Mouse (Mus musculus): Measurements from ENCODE around the gene Atp2c2. TPM values are rescaled to one million over a fixed set of nuclear protein-coding genes. Genes with fewer than 3 reads are reported as not detected.

Gene Atp2c2
- polyA plus RNA-seq, 1 experiment from 2014 or later, result 1.3 TPM

- H3K9me3 ChIP-seq (replicated peaks; ENCODE audit: low read length), result no peaks in the 10 kb centered on the region
- H3K9ac ChIP-seq (ENCODE audit: low read depth, low read length), result no peak overlapping the region
- 85% methylated on average over 21 of the region's 21 CpGs for WGBS
- H3K36me3 ChIP-seq (ENCODE audit: insufficient read depth, low read length), result peaks cover 9% of the 10 kb centered on the region; the same call in 1 of the 2 replicates
- H3K4me1 ChIP-seq (replicated peaks; ENCODE audit: insufficient read depth, low read length), result no peaks in the 10 kb centered on the region
- DNase-seq (ENCODE audit: low spot score) (no peak), ATAC-seq (replicated peaks; ENCODE audit: low FRiP score, low read depth) (no peak)
- H3K4me3 ChIP-seq (replicated peaks; ENCODE audit: low read depth, low read length), result no peak overlapping the region
- H3K27me3 ChIP-seq (ENCODE audit: insufficient read depth, low read length), result no peaks in the 10 kb centered on the region
- H3K27ac ChIP-seq, result no peak overlapping the region
- TF ChIP-seq CTCF (IDR thresholded peaks at IDR 0.05; ENCODE audit: low read depth), result no peak
- no peak overlapping the region for H3K4me2 ChIP-seq (ENCODE audit: low read length)
Measured at GRCm38 (mm10) chr8:119762226-119763220, 62.7 kb downstream of the Atp2c2 start.

- no peak overlapping the region for H3K9ac ChIP-seq (ENCODE audit: low read depth, low read length)
- no peaks in the 10 kb centered on the region for H3K4me1 ChIP-seq (replicated peaks; ENCODE audit: insufficient read depth, low read length)
- 89% methylated on average over 10 of the region's 10 CpGs for WGBS
- H3K27ac ChIP-seq, result no peak overlapping the region
- H3K27me3 ChIP-seq (ENCODE audit: insufficient read depth, low read length), result no peaks in the 10 kb centered on the region
- H3K4me3 ChIP-seq (replicated peaks; ENCODE audit: low read depth, low read length), result no peak overlapping the region
- H3K9me3 ChIP-seq (replicated peaks; ENCODE audit: low read length), result no peaks in the 10 kb centered on the region
- H3K36me3 ChIP-seq (ENCODE audit: insufficient read depth, low read length), result peaks cover 14% of the 10 kb centered on the region; the same call in 1 of the 2 replicates
- no peak overlapping the region for H3K4me2 ChIP-seq (ENCODE audit: low read length)
- no peak for TF ChIP-seq CTCF (IDR thresholded peaks at IDR 0.05; ENCODE audit: low read depth)
- DNase-seq (ENCODE audit: low spot score) (no peak), ATAC-seq (replicated peaks; ENCODE audit: low FRiP score, low read depth) (no peak)
Measured at GRCm38 (mm10) chr8:119765311-119765710, 65.5 kb downstream of the Atp2c2 start.

GRCm38 (mm10) chr8:119765761-119766444 lies 66.1 kb downstream of the Atp2c2 start:
- H3K4me2 ChIP-seq (ENCODE audit: low read length), result no peak overlapping the region
- H3K4me3 ChIP-seq (replicated peaks; ENCODE audit: low read depth, low read length), result no peak overlapping the region
- TF ChIP-seq CTCF (IDR thresholded peaks at IDR 0.05; ENCODE audit: low read depth), result no peak
- 83% methylated on average over 22 of the region's 22 CpGs for WGBS
- H3K36me3 ChIP-seq (ENCODE audit: insufficient read depth, low read length), result peaks cover 14% of the 10 kb centered on the region; the same call in 1 of the 2 replicates
- no peak for ATAC-seq (replicated peaks; ENCODE audit: low FRiP score, low read depth)
- H3K4me1 ChIP-seq (replicated peaks; ENCODE audit: insufficient read depth, low read length), result no peaks in the 10 kb centered on the region
- no peaks in the 10 kb centered on the region for H3K27me3 ChIP-seq (ENCODE audit: insufficient read depth, low read length)
- no peaks in the 10 kb centered on the region for H3K9me3 ChIP-seq (replicated peaks; ENCODE audit: low read length)
- H3K27ac ChIP-seq, result no peak overlapping the region
- DNase-seq (ENCODE audit: low spot score), result no peak
- no peak overlapping the region for H3K9ac ChIP-seq (ENCODE audit: low read depth, low read length)

DNA sequence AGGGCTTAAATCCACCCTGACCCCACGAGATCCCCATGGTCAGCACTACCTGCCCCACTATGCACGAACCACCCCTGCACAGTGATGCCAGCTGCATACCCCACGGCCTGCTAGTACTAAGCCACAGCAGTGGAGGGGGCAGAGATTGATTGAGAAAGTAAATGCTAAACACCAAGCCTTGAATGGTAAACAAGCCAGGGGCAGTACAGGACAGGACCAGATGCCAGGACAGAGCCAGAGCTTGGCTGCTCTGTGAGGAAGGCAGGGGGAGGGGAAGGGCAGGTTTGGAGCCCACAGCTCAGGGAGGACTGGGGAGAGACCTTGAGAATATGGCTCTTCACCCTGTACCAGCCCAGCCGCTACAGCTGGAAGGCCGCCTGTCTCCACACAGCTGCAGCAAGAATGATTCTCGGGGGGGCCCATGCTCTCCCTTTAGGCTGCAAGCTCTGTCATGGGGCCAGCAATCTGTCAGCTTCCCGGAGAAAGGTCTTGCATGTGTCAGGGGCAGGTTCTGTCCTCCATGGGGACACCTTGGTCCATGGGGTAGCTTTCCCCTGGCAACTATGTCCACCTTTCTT lies 76.9 kb downstream of the Atp2c2 start:
- H3K4me3 ChIP-seq (replicated peaks; ENCODE audit: low read depth, low read length), result no peak overlapping the region
- H3K9me3 ChIP-seq (replicated peaks; ENCODE audit: low read length), result no peaks in the 10 kb centered on the region
- TF ChIP-seq CTCF (IDR thresholded peaks at IDR 0.05; ENCODE audit: low read depth), result no peak
- H3K9ac ChIP-seq (ENCODE audit: low read depth, low read length), result no peak overlapping the region
- 76% methylated on average over 7 of the region's 7 CpGs for WGBS
- H3K4me1 ChIP-seq (replicated peaks; ENCODE audit: insufficient read depth, low read length), result peaks cover 12% of the 10 kb centered on the region
- peak overlapping the region; percentile 87; the same call in 1 of the 2 replicates for H3K27ac ChIP-seq
- H3K36me3 ChIP-seq (ENCODE audit: insufficient read depth, low read length), result no peaks in the 10 kb centered on the region
- DNase-seq (ENCODE audit: low spot score) (no peak), ATAC-seq (replicated peaks; ENCODE audit: low FRiP score, low read depth) (no peak)
- H3K27me3 ChIP-seq (ENCODE audit: insufficient read depth, low read length), result no peaks in the 10 kb centered on the region
- no peak overlapping the region for H3K4me2 ChIP-seq (ENCODE audit: low read length)

DNA sequence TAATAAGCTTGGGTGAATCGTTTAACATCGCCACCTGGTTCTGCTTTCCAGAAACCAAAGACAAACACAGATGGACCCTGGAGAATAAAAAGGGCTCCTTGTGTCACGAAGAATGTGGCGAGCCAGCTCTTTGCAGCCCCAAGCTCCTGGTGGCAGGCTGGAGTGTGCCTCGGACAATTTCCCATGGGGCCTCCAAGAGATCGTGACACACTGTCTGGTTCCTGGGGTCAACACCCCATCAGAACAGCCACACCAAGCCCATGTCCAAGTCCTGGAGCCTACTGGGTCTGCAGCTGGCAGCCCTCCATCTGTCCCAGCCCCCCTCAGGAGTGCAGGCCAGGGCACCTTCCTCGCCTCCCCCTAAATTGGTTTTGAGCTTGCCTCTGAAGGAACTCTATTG lies 78.0 kb downstream of the Atp2c2 start:
- peaks cover 12% of the 10 kb centered on the region for H3K4me1 ChIP-seq (replicated peaks; ENCODE audit: insufficient read depth, low read length)
- peak overlapping the region; percentile 52 for H3K4me3 ChIP-seq (replicated peaks; ENCODE audit: low read depth, low read length)
- peak; percentile 3; the same call in 1 of the 2 replicates for ATAC-seq (replicated peaks; ENCODE audit: low FRiP score, low read depth)
- H3K9me3 ChIP-seq (replicated peaks; ENCODE audit: low read length), result no peaks in the 10 kb centered on the region
- no peak for DNase-seq (ENCODE audit: low spot score)
- WGBS, result 10% methylated on average over 7 of the region's 7 CpGs
- peak overlapping the region; percentile 78 for H3K4me2 ChIP-seq (ENCODE audit: low read length)
- peak overlapping the region; percentile 87 for H3K27ac ChIP-seq
- no peak for TF ChIP-seq CTCF (IDR thresholded peaks at IDR 0.05; ENCODE audit: low read depth)
- H3K36me3 ChIP-seq (ENCODE audit: insufficient read depth, low read length), result no peaks in the 10 kb centered on the region
- H3K9ac ChIP-seq (ENCODE audit: low read depth, low read length), result peak overlapping the region; percentile 69
- H3K27me3 ChIP-seq (ENCODE audit: insufficient read depth, low read length), result no peaks in the 10 kb centered on the region

DNA sequence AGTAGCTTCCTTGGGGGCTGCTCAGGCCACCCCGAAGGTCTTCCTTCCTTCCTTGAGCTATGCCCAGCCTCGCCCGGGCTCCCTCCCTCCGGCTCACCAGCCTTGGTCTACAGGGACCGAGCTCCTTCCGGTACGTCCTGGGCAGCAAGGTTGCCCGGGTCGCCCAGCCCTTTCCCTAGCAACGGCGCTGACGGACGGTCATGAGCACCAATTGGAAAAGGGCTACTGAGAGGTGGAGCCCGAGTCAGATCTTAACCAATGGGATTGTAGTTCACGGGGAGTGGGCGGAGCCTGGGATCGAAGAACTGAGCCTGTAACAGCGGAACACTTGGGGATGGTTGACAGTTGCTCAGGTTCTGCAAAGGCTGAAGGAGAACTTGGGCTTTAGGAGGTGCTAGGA lies 78.5 kb downstream of the Atp2c2 start, which contains the start of gene Tldc1:
TSS of gene Tldc1 (minus strand) at position 154 of the 400 bp plus-strand sequence.
- ATAC-seq (replicated peaks; ENCODE audit: low FRiP score, low read depth) (peak; percentile 97), DNase-seq (ENCODE audit: low spot score) (peak; percentile 99)
- peak within 1 kb of the TSS; percentile 69 for H3K9ac ChIP-seq (ENCODE audit: low read depth, low read length)
- H3K9me3 ChIP-seq (replicated peaks; ENCODE audit: low read length), result no peaks in the 10 kb centered on the region
- H3K36me3 ChIP-seq (ENCODE audit: insufficient read depth, low read length), result no peaks in the 10 kb centered on the region
- H3K4me2 ChIP-seq (ENCODE audit: low read length), result peak within 1 kb of the TSS; percentile 78
- WGBS, result 0% methylated on average over 18 of the region's 18 CpGs
- H3K27me3 ChIP-seq (ENCODE audit: insufficient read depth, low read length), result no peaks in the 10 kb centered on the region
- peaks cover 12% of the 10 kb centered on the region for H3K4me1 ChIP-seq (replicated peaks; ENCODE audit: insufficient read depth, low read length)
- H3K4me3 ChIP-seq (replicated peaks; ENCODE audit: low read depth, low read length), result peak within 1 kb of the TSS; percentile 52
- TF ChIP-seq CTCF (IDR thresholded peaks at IDR 0.05; ENCODE audit: low read depth), result no peak
- peak within 1 kb of the TSS; percentile 87 for H3K27ac ChIP-seq
